Mouse (Mus musculus) layer of hippocampus, postnatal 25 days (tissue): ENCODE results near the gene Fggy. TPM values are rescaled to one million over a fixed set of nuclear protein-coding genes. Genes with fewer than 3 reads are reported as not detected.

Experiments
- DNase-seq, 2 experiments: peaks; one replicate each; pipeline ENCODE4 v3.0.0; 2022; ENCODE audit warnings: mixed read lengths in 2 of 2, low spot score in 1 of 2; ENCODE audit errors: extremely low spot score in 1 of 2
- total RNA-seq, 2 experiments: library from RNA; stranded (reverse); gene quantifications; 2 replicates each; pipeline ENCODE4 v1.2.3; 2021

The Fggy gene
- total RNA-seq, 2 experiments from 2014 or later = 9.9 to 10.4 TPM

GRCm38 (mm10) chr4:95588722-95589283, 31.5 kb downstream of the Fggy start:
- DNase-seq = no peak

GRCm38 (mm10) chr4:95590878-95591277, 33.6 kb downstream of the Fggy start:
- no peak for DNase-seq

GRCm38 (mm10) chr4:95597208-95597607, 39.9 kb downstream of the Fggy start:
- DNase-seq = no peak

- no peak for DNase-seq
These were observed 44.5 kb downstream of the Fggy start for GRCm38 (mm10) chr4:95601776-95602175.

GRCm38 (mm10) chr4:95603254-95603653, 45.9 kb downstream of the Fggy start:
- DNase-seq = no peak

GRCm38 (mm10) chr4:95610663-95611062, 53.4 kb downstream of the Fggy start:
- no peak for DNase-seq

GRCm38 (mm10) chr4:95611390-95611789, 54.1 kb downstream of the Fggy start:
- no peak for DNase-seq

GRCm38 (mm10) chr4:95621046-95621445, 63.7 kb downstream of the Fggy start:
- no peak for DNase-seq

- DNase-seq = no peak
These were observed 67.4 kb downstream of the Fggy start for GRCm38 (mm10) chr4:95624696-95625095.

GRCm38 (mm10) chr4:95625651-95626050, 68.3 kb downstream of the Fggy start:
- no peak for DNase-seq

GRCm38 (mm10) chr4:95626186-95626585, 68.9 kb downstream of the Fggy start:
- no peak for DNase-seq

GRCm38 (mm10) chr4:95634903-95635302, 77.6 kb downstream of the Fggy start:
- DNase-seq = no peak

- peak in 1 of 2 experiments; percentile 26 for DNase-seq
These were observed 79.8 kb downstream of the Fggy start for GRCm38 (mm10) chr4:95636937-95637749.

GRCm38 (mm10) chr4:95638063-95638462, 80.8 kb downstream of the Fggy start:
- no peak for DNase-seq

- no peak for DNase-seq
These were observed 83.5 kb downstream of the Fggy start for GRCm38 (mm10) chr4:95640831-95641230.

GRCm38 (mm10) chr4:95644048-95644447, 86.7 kb downstream of the Fggy start:
- DNase-seq = no peak

GRCm38 (mm10) chr4:95648801-95649551, 91.7 kb downstream of the Fggy start:
- DNase-seq = no peak

- DNase-seq = no peak
These were observed 92.2 kb downstream of the Fggy start for GRCm38 (mm10) chr4:95649552-95649905.

GRCm38 (mm10) chr4:95649980-95650379, 92.7 kb downstream of the Fggy start:
- no peak for DNase-seq

- no peak for DNase-seq
These were observed 94.7 kb downstream of the Fggy start for GRCm38 (mm10) chr4:95652044-95652443.

- DNase-seq = no peak
These were observed 96.1 kb downstream of the Fggy start for GRCm38 (mm10) chr4:95653296-95653912.
